Mouse (Mus musculus): ENCODE data around the gene Kel.
A peak's percentile ranks its signal among the peaks of the same experiment; 100 is the strongest.

- no peak for TF ChIP-seq CTCF (IDR thresholded peaks at IDR 0.05; ENCODE audit: low read depth, low read length)
- peak; percentile 32; the same call in 1 of the 2 replicates for TF ChIP-seq TAL1 (conservative IDR thresholded peaks at IDR 0.05; ENCODE audit: low read depth, low read length)
- TF ChIP-seq GATA1 (IDR thresholded peaks at IDR 0.05; ENCODE audit: borderline replicate concordance, low read length) = no peak
- no peak for TF ChIP-seq POLR2AphosphoS5 (IDR thresholded peaks at IDR 0.05; ENCODE audit: insufficient replicate concordance, low read depth, low read length)
Observed at GRCm38 (mm10) chr6:41706275-41706674, 2.1 kb upstream of the Kel start.

All from G1E (cell line).